Mouse (Mus musculus): ENCODE results near the gene Tapbp.
"Not testable (repeated sequence)": the region's sequence is repeated elsewhere in the genome, so short reads cannot be mapped to it uniquely, and the experiment has no call there.

Gene Tapbp

GRCm38 (mm10) chr17:33915671-33916250 lies at the start of gene Tapbp, which contains the start of gene Zbtb22:
Gene Tapbp (plus strand): TSS chr17:33915899.
Gene Zbtb22 (plus strand): TSS chr17:33915904.
- peak; percentile 98 for DNase-seq (ENCODE audit: low read depth)

- DNase-seq (ENCODE audit: low read depth): not testable (repeated sequence)
Measured at GRCm38 (mm10) chr17:33873537-33873936, 42.2 kb upstream of the Tapbp start, which contains the start of gene Gm7029. Gene Gm7029 (plus strand): TSS chr17:33873837.

- DNase-seq (ENCODE audit: low read depth): no peak
Measured at GRCm38 (mm10) chr17:33874411-33874810, 41.3 kb upstream of the Tapbp start.

- not testable (repeated sequence) for DNase-seq (ENCODE audit: low read depth)
Measured at GRCm38 (mm10) chr17:33875797-33876196, 39.9 kb upstream of the Tapbp start.

- DNase-seq (ENCODE audit: low read depth): not testable (repeated sequence)
Measured at GRCm38 (mm10) chr17:33884320-33884719, 31.4 kb upstream of the Tapbp start.

- DNase-seq (ENCODE audit: low read depth): not testable (repeated sequence)
Measured at GRCm38 (mm10) chr17:33887802-33888201, 27.9 kb upstream of the Tapbp start.

- DNase-seq (ENCODE audit: low read depth): not testable (repeated sequence)
Measured at GRCm38 (mm10) chr17:33888230-33888629, 27.5 kb upstream of the Tapbp start.

GRCm38 (mm10) chr17:33889941-33890532 lies 25.7 kb upstream of the Tapbp start:
- DNase-seq (ENCODE audit: low read depth): not testable (repeated sequence)

- DNase-seq (ENCODE audit: low read depth): peak; percentile 97
Measured at GRCm38 (mm10) chr17:33890533-33891059, 25.1 kb upstream of the Tapbp start, which contains the start of gene Kifc1. Gene Kifc1 (minus strand): TSS chr17:33890661.

GRCm38 (mm10) chr17:33891357-33891756 lies 24.3 kb upstream of the Tapbp start:
- no peak for DNase-seq (ENCODE audit: low read depth)

- DNase-seq (ENCODE audit: low read depth): not testable (repeated sequence)
Measured at GRCm38 (mm10) chr17:33891892-33892291, 23.8 kb upstream of the Tapbp start.

GRCm38 (mm10) chr17:33892429-33892828 lies 23.3 kb upstream of the Tapbp start:
- no peak for DNase-seq (ENCODE audit: low read depth)

GRCm38 (mm10) chr17:33893011-33893410 lies 22.7 kb upstream of the Tapbp start:
- not testable (repeated sequence) for DNase-seq (ENCODE audit: low read depth)

- DNase-seq (ENCODE audit: low read depth): no peak
Measured at GRCm38 (mm10) chr17:33897114-33897794, 18.4 kb upstream of the Tapbp start.

- DNase-seq (ENCODE audit: low read depth): peak; percentile 55
Measured at GRCm38 (mm10) chr17:33898193-33898592, 17.5 kb upstream of the Tapbp start.

- no peak for DNase-seq (ENCODE audit: low read depth)
Measured at GRCm38 (mm10) chr17:33899642-33900041, 16.1 kb upstream of the Tapbp start.

GRCm38 (mm10) chr17:33900281-33900988 lies 15.3 kb upstream of the Tapbp start:
- DNase-seq (ENCODE audit: low read depth): no peak

GRCm38 (mm10) chr17:33900989-33901314 lies 14.7 kb upstream of the Tapbp start:
- DNase-seq (ENCODE audit: low read depth): no peak

GRCm38 (mm10) chr17:33901653-33902052 lies 14.0 kb upstream of the Tapbp start:
- DNase-seq (ENCODE audit: low read depth): no peak

- no peak for DNase-seq (ENCODE audit: low read depth)
Measured at GRCm38 (mm10) chr17:33902079-33902478, 13.6 kb upstream of the Tapbp start.

GRCm38 (mm10) chr17:33902491-33902890 lies 13.2 kb upstream of the Tapbp start:
- DNase-seq (ENCODE audit: low read depth): no peak

Measured in fibroblast of lung, adult 2 months (primary cell).